Mouse (Mus musculus): ENCODE results near the gene Vta1. TPM values are rescaled to one million over a fixed set of nuclear protein-coding genes. Genes with fewer than 3 reads are reported as not detected.

Vta1 gene
- polyA plus RNA-seq, 1 experiment from 2014 or later: 157 TPM

DNA sequence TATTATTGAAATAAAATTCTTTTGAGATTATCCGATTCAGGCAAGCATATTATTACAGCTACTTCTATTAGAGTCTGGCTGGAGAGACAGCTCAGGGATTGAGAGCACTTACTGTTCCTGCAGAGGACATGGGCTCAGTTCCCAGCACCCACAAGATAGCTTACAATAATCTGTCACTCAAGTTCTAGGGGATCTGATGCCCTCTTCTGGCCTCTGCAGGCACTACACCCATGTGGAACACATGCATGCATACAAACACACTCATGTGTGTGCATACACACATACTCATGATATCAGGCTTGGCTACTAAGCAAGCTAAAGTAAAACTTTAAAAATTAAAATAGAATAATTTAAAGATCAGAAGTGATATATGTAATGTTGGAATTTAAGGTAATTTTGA lies 19.7 kb downstream of the Vta1 start:
- Histone ChIP-seq H3K4me3 (ENCODE audit: low read depth, low read length) (no peak overlapping the region), H3K4me1 (replicated peaks; ENCODE audit: control insufficient read depth, insufficient read depth, low read length) (no peaks in the 10 kb centered on the region), H3K36me3 (ENCODE audit: control insufficient read depth, insufficient read depth, low read length) (no peaks in the 10 kb centered on the region), H3K4me2 (ENCODE audit: low read depth, low read length, severe bottlenecking) (no peak overlapping the region), H3K9me3 (ENCODE audit: control insufficient read depth, low read length) (no peaks in the 10 kb centered on the region), H3K27me3 (ENCODE audit: control insufficient read depth, insufficient read depth, low read length) (no peaks in the 10 kb centered on the region), H3K9ac (ENCODE audit: low read length) (no peak overlapping the region), H3K27ac (ENCODE audit: low read depth, low read length) (no peak overlapping the region)
- ATAC-seq (replicated peaks; ENCODE audit: low FRiP score) (no peak), DNase-seq (ENCODE audit: low spot score) (no peak)
- 95% methylated on average over 1 of the region's 1 CpGs for WGBS

- Histone ChIP-seq H3K36me3 (ENCODE audit: control insufficient read depth, insufficient read depth, low read length) (no peaks in the 10 kb centered on the region; the same call in 1 of the 2 replicates), H3K4me3 (ENCODE audit: low read depth, low read length) (no peak overlapping the region), H3K9ac (ENCODE audit: low read length) (no peak overlapping the region), H3K27ac (ENCODE audit: low read depth, low read length) (no peak overlapping the region), H3K27me3 (ENCODE audit: control insufficient read depth, insufficient read depth, low read length) (no peaks in the 10 kb centered on the region), H3K4me2 (ENCODE audit: low read depth, low read length, severe bottlenecking) (no peak overlapping the region), H3K4me1 (replicated peaks; ENCODE audit: control insufficient read depth, insufficient read depth, low read length) (no peaks in the 10 kb centered on the region), H3K9me3 (ENCODE audit: control insufficient read depth, low read length) (no peaks in the 10 kb centered on the region)
- DNase-seq (ENCODE audit: low spot score) (no peak), ATAC-seq (replicated peaks; ENCODE audit: low FRiP score) (no peak)
- WGBS: 92% methylated on average over 2 of the region's 2 CpGs
Observed at GRCm38 (mm10) chr10:14666147-14666546, 39.2 kb downstream of the Vta1 start.

DNA sequence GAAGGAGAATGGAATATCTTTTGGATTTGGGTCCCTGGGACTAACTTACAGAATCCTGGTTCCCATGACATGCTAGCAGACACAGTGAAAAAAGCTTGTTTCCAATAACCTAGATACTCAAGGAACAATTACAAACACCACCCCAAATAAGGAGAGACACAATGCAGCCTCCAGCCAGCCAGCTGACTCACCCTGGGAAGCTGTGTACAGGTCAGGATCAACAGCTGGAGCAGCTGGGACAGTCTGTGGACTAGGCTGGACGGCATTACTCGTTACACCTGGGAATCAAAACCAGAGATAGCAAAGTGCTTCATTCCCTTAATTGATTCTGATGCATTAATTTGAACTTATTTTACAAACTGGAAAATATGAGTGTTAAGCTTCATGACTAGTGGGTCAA lies 44.5 kb downstream of the Vta1 start:
- 92% methylated on average over 2 of the region's 2 CpGs for WGBS
- no peak for DNase-seq (ENCODE audit: low spot score)
- H3K9ac ChIP-seq (ENCODE audit: low read length): no peak overlapping the region
- no peak overlapping the region for H3K4me3 ChIP-seq (ENCODE audit: low read depth, low read length)
- no peak overlapping the region for H3K4me2 ChIP-seq (ENCODE audit: low read depth, low read length, severe bottlenecking)
- H3K36me3 ChIP-seq (ENCODE audit: control insufficient read depth, insufficient read depth, low read length): no peaks in the 10 kb centered on the region; the same call in 1 of the 2 replicates
- H3K9me3 ChIP-seq (ENCODE audit: control insufficient read depth, low read length): no peaks in the 10 kb centered on the region
- no peaks in the 10 kb centered on the region for H3K27me3 ChIP-seq (ENCODE audit: control insufficient read depth, insufficient read depth, low read length)
- no peaks in the 10 kb centered on the region for H3K4me1 ChIP-seq (replicated peaks; ENCODE audit: control insufficient read depth, insufficient read depth, low read length)
- no peak overlapping the region for H3K27ac ChIP-seq (ENCODE audit: low read depth, low read length)
- ATAC-seq (replicated peaks; ENCODE audit: low FRiP score): no peak

GRCm38 (mm10) chr10:14639635-14640034 lies 65.7 kb downstream of the Vta1 start:
- 95% methylated on average over 1 of the region's 1 CpGs for WGBS
- ATAC-seq (replicated peaks; ENCODE audit: low FRiP score): no peak
- H3K27ac ChIP-seq (ENCODE audit: low read depth, low read length): no peak overlapping the region

GRCm38 (mm10) chr10:14639043-14639442 lies 66.3 kb downstream of the Vta1 start:
- ATAC-seq (replicated peaks; ENCODE audit: low FRiP score) (no peak), DNase-seq (ENCODE audit: low spot score) (no peak)
- Histone ChIP-seq H3K27ac (ENCODE audit: low read depth, low read length) (no peak overlapping the region), H3K27me3 (ENCODE audit: control insufficient read depth, insufficient read depth, low read length) (no peaks in the 10 kb centered on the region), H3K9ac (ENCODE audit: low read length) (no peak overlapping the region), H3K9me3 (ENCODE audit: control insufficient read depth, low read length) (no peaks in the 10 kb centered on the region), H3K4me1 (replicated peaks; ENCODE audit: control insufficient read depth, insufficient read depth, low read length) (no peaks in the 10 kb centered on the region), H3K4me3 (ENCODE audit: low read depth, low read length) (no peak overlapping the region), H3K4me2 (ENCODE audit: low read depth, low read length, severe bottlenecking) (no peak overlapping the region), H3K36me3 (ENCODE audit: control insufficient read depth, insufficient read depth, low read length) (no peaks in the 10 kb centered on the region)
- WGBS: 91% methylated on average over 4 of the region's 4 CpGs

More at GRCm38 (mm10) chr10:14639635-14640034, 65.7 kb downstream of the Vta1 start:
- DNase-seq (ENCODE audit: low spot score): no peak
- H3K9me3 ChIP-seq (ENCODE audit: control insufficient read depth, low read length): no peaks in the 10 kb centered on the region
- H3K4me2 ChIP-seq (ENCODE audit: low read depth, low read length, severe bottlenecking): no peak overlapping the region
- H3K27me3 ChIP-seq (ENCODE audit: control insufficient read depth, insufficient read depth, low read length): no peaks in the 10 kb centered on the region
- no peak overlapping the region for H3K4me3 ChIP-seq (ENCODE audit: low read depth, low read length)
- no peaks in the 10 kb centered on the region for H3K4me1 ChIP-seq (replicated peaks; ENCODE audit: control insufficient read depth, insufficient read depth, low read length)
- H3K9ac ChIP-seq (ENCODE audit: low read length): no peak overlapping the region
- H3K36me3 ChIP-seq (ENCODE audit: control insufficient read depth, insufficient read depth, low read length): no peaks in the 10 kb centered on the region

- H3K4me3 ChIP-seq (ENCODE audit: low read depth, low read length): no peak overlapping the region
- H3K9ac ChIP-seq (ENCODE audit: low read length): no peak overlapping the region
- no peaks in the 10 kb centered on the region for H3K9me3 ChIP-seq (ENCODE audit: control insufficient read depth, low read length)
- DNase-seq (ENCODE audit: low spot score): no peak
- H3K4me1 ChIP-seq (replicated peaks; ENCODE audit: control insufficient read depth, insufficient read depth, low read length): no peaks in the 10 kb centered on the region
- no peaks in the 10 kb centered on the region for H3K36me3 ChIP-seq (ENCODE audit: control insufficient read depth, insufficient read depth, low read length)
- H3K27me3 ChIP-seq (ENCODE audit: control insufficient read depth, insufficient read depth, low read length): no peaks in the 10 kb centered on the region
- H3K27ac ChIP-seq (ENCODE audit: low read depth, low read length): no peak overlapping the region
- no peak overlapping the region for H3K4me2 ChIP-seq (ENCODE audit: low read depth, low read length, severe bottlenecking)
- WGBS: 100% methylated on average over 1 of the region's 1 CpGs
- no peak for ATAC-seq (replicated peaks; ENCODE audit: low FRiP score)
Observed at GRCm38 (mm10) chr10:14625706-14626105, 79.7 kb downstream of the Vta1 start.

- ATAC-seq (replicated peaks; ENCODE audit: low FRiP score) (no peak), DNase-seq (ENCODE audit: low spot score) (no peak)
- H3K27me3 ChIP-seq (ENCODE audit: control insufficient read depth, insufficient read depth, low read length): no peaks in the 10 kb centered on the region
- no peaks in the 10 kb centered on the region for H3K9me3 ChIP-seq (ENCODE audit: control insufficient read depth, low read length)
- no peak overlapping the region for H3K4me3 ChIP-seq (ENCODE audit: low read depth, low read length)
- H3K4me1 ChIP-seq (replicated peaks; ENCODE audit: control insufficient read depth, insufficient read depth, low read length): no peaks in the 10 kb centered on the region
- WGBS: 82% methylated on average over 1 of the region's 1 CpGs
- H3K4me2 ChIP-seq (ENCODE audit: low read depth, low read length, severe bottlenecking): no peak overlapping the region
- H3K9ac ChIP-seq (ENCODE audit: low read length): no peak overlapping the region
- no peaks in the 10 kb centered on the region for H3K36me3 ChIP-seq (ENCODE audit: control insufficient read depth, insufficient read depth, low read length)
- no peak overlapping the region for H3K27ac ChIP-seq (ENCODE audit: low read depth, low read length)
Observed at GRCm38 (mm10) chr10:14619156-14619555, 86.2 kb downstream of the Vta1 start.

DNA sequence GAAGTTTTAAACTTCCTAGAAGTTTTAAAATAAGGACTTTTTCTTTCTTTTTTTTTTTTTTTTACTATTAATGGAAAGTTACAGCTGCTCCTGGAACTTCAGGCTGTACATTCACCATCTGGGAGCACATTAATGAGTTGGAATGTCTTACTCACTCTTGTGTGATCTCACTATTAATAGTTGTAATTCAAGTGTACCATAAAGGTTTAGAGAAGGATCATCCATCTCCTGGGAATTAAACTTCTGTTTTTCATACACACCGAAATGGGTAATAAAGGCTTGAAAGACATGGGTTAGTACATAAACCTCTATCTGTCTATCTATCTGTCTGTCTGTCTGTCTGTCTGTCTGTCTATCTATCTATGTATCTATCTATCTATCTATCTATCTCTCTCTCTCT lies 87.1 kb downstream of the Vta1 start:
- no peak for ATAC-seq (replicated peaks; ENCODE audit: low FRiP score)
- DNase-seq (ENCODE audit: low spot score): no peak
- H3K27me3 ChIP-seq (ENCODE audit: control insufficient read depth, insufficient read depth, low read length): no peaks in the 10 kb centered on the region
- 90% methylated on average over 1 of the region's 1 CpGs for WGBS
- H3K9me3 ChIP-seq (ENCODE audit: control insufficient read depth, low read length): no peaks in the 10 kb centered on the region
- H3K9ac ChIP-seq (ENCODE audit: low read length): no peak overlapping the region
- no peak overlapping the region for H3K27ac ChIP-seq (ENCODE audit: low read depth, low read length)
- no peaks in the 10 kb centered on the region for H3K36me3 ChIP-seq (ENCODE audit: control insufficient read depth, insufficient read depth, low read length)
- H3K4me2 ChIP-seq (ENCODE audit: low read depth, low read length, severe bottlenecking): no peak overlapping the region
- H3K4me3 ChIP-seq (ENCODE audit: low read depth, low read length): no peak overlapping the region
- no peaks in the 10 kb centered on the region for H3K4me1 ChIP-seq (replicated peaks; ENCODE audit: control insufficient read depth, insufficient read depth, low read length)

- Histone ChIP-seq H3K4me1 (replicated peaks; ENCODE audit: control insufficient read depth, insufficient read depth, low read length) (no peaks in the 10 kb centered on the region), H3K27ac (ENCODE audit: low read depth, low read length) (no peak overlapping the region), H3K4me2 (ENCODE audit: low read depth, low read length, severe bottlenecking) (no peak overlapping the region), H3K27me3 (ENCODE audit: control insufficient read depth, insufficient read depth, low read length) (no peaks in the 10 kb centered on the region), H3K9me3 (ENCODE audit: control insufficient read depth, low read length) (no peaks in the 10 kb centered on the region), H3K9ac (ENCODE audit: low read length) (no peak overlapping the region), H3K4me3 (ENCODE audit: low read depth, low read length) (no peak overlapping the region), H3K36me3 (ENCODE audit: control insufficient read depth, insufficient read depth, low read length) (no peaks in the 10 kb centered on the region)
- DNase-seq (ENCODE audit: low spot score): no peak
- no peak for ATAC-seq (replicated peaks; ENCODE audit: low FRiP score)
Observed at GRCm38 (mm10) chr10:14615441-14615840, 89.9 kb downstream of the Vta1 start.
